Mouse (Mus musculus): ENCODE data around the gene Lmod3. TPM values are rescaled to one million over a fixed set of nuclear protein-coding genes. Genes with fewer than 3 reads are reported as not detected.

The Lmod3 gene
- total RNA-seq, 4 experiments from 2014 or later = 66.2 to 86.5 (median 72.0) TPM

DNA sequence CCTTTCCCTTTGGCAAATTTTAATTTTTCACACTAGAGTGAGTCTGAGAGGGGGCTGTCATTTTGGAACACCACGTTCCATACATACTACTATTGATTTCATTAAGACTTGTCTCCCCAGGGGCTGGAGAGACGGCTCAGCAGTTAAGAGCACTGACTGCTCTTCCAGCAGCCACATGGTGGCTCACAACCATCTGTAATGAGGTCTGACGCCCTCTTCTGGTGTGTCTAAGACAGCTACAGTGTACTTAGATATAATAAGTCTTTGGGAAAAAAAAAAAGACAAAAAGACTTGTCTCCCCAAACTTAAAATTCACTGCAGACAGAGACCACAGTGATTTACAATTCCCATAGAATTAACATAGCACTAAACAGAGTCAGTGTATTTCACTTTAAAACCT lies 52.1 kb downstream of the Lmod3 start:
- no peak for DNase-seq (ENCODE audit: low spot score)

Other genes starting within 250 kb of the Lmod3 start
- gene Fam19a4, start 192.3 kb downstream of the Lmod3 start, total RNA-seq (2022) = not detected
- 10 to 100 TPM; 11.2 to 13.1 (median 12.1) TPM for gene Eogt, start 103.6 kb downstream of the Lmod3 start, total RNA-seq (2022)
- gene Tmf1, start 73.6 kb downstream of the Lmod3 start, total RNA-seq (2022) = 10 to 100 TPM; 36.6 to 42.0 (median 41.6) TPM
- 10 to 100 TPM; 50.7 to 59.2 (median 54.2) TPM for gene Uba3, start 47.1 kb downstream of the Lmod3 start, total RNA-seq (2022)
- gene Arl6ip5, start 42.1 kb downstream of the Lmod3 start, total RNA-seq (2022) = 100 to 1,000 TPM; 135 to 148 (median 144) TPM

Measured in heart, adult 8-10 months (tissue).